In the genomic region with DNA sequence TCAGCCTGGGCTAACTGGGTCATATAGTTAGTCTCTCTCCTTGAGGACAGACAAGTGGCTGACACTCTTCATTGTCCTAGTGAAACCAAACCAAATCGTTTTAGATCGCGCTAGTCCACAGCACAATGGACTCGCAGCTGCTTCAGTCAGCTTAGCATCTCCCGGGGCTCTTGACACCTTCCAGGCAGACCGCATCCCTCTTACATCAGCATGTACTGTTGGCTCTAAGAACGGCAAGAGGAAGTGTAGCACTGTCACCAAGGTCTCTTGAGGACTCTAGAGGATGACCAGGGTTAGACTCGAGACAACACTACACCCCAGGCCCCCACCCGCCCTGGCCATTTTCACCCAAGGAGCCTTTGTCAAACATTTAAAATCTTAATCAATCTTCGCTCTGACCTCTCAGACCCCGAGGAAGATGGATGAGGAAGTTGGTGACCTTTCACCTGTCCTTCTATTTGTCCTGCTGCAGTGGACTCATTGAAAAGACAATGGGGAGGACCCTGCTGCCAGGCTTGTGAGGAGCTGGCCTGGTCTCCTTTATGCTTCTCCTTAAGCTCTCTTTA, we compare ENCODE assay signal across 12 mouse cellular contexts. TPM values are rescaled to one million over a fixed set of nuclear protein-coding genes. Genes with fewer than 3 reads are reported as not detected.
DNase-seq lines count a peak whose midpoint lies in the region; ATAC-seq and TF ChIP-seq lines count a peak whose summit lies in the region.
"Had no signal": no experiment of that assay in that cellular context is flagged by ENCODE, and none has a peak within 500 bp of the region (broad histone marks: within the 10 kb centered on the region; RNA-seq: fewer than 3 reads in every experiment).

No protein-coding gene starts in this region.

- H3K4me1 ChIP-seq in forebrain, embryonic 12.5 days = peaks cover 90% of the 10 kb centered on the region
- peaks cover 36% of the 10 kb centered on the region for H3K4me1 ChIP-seq in limb, embryonic 14.5 days (ENCODE audit: control insufficient read depth, insufficient read depth, low read length)
- peaks cover 58% of the 10 kb centered on the region for H3K4me1 ChIP-seq in neural tube, embryonic 15.5 days

- H3K4me3 ChIP-seq in forebrain, embryonic 12.5 days (replicated peaks) = peak overlapping the region; percentile 19
- H3K4me3 ChIP-seq in limb, embryonic 14.5 days (replicated peaks; ENCODE audit: low read length) = no peak overlapping the region
- H3K4me3 ChIP-seq in neural tube, embryonic 15.5 days (replicated peaks) = no peak overlapping the region

- ATAC-seq in forebrain, embryonic 12.5 days (ENCODE audit: low FRiP score) = 0 out of 2 replicates have a peak, but pooled peaks have one; percentile 5
- no peak for ATAC-seq in limb, embryonic 14.5 days (ENCODE audit: low FRiP score, low read depth)
- ATAC-seq in neural tube, embryonic 15.5 days (ENCODE audit: low FRiP score) = no peak
- ATAC-seq in inflammation-experienced regulatory T-cells, adult 6 months = no peak

- H3K4me2 ChIP-seq in forebrain, embryonic 12.5 days = peak overlapping the region; percentile 53
- H3K4me2 ChIP-seq in limb, embryonic 14.5 days (replicated peaks; ENCODE audit: low read depth, low read length, severe bottlenecking) = 0 out of 2 replicates have a peak overlapping the region, but pooled peaks have one; percentile 9
- H3K4me2 ChIP-seq in neural tube, embryonic 15.5 days = peak overlapping the region; percentile 53

- peaks cover 40% of the 10 kb centered on the region for H3K36me3 ChIP-seq in forebrain, embryonic 12.5 days (replicated peaks)
- peaks cover 47% of the 10 kb centered on the region for H3K36me3 ChIP-seq in limb, embryonic 14.5 days (ENCODE audit: control insufficient read depth, insufficient read depth, low read length)
- H3K36me3 ChIP-seq in neural tube, embryonic 15.5 days = no peaks in the 10 kb centered on the region
- H3K36me3 ChIP-seq: G1E had no signal

- 0 out of 2 replicates have a peak, but pooled peaks cover 5% of the 10 kb centered on the region for H3K27me3 ChIP-seq in forebrain, embryonic 12.5 days
- no peaks in the 10 kb centered on the region for H3K27me3 ChIP-seq in limb, embryonic 14.5 days (ENCODE audit: control insufficient read depth, insufficient read depth, low read length)
- H3K27me3 ChIP-seq in neural tube, embryonic 15.5 days (replicated peaks) = no peaks in the 10 kb centered on the region; the same call in 1 of the 2 replicates

- H3K9me3 ChIP-seq in forebrain, embryonic 12.5 days = no peaks in the 10 kb centered on the region
- no peaks in the 10 kb centered on the region for H3K9me3 ChIP-seq in limb, embryonic 14.5 days (ENCODE audit: control insufficient read depth, low read length)
- H3K9me3 ChIP-seq in neural tube, embryonic 15.5 days (replicated peaks) = no peaks in the 10 kb centered on the region

- 0 out of 2 replicates have a peak overlapping the region, but pooled peaks have one; percentile 36 for H3K27ac ChIP-seq in forebrain, embryonic 12.5 days
- H3K27ac ChIP-seq in limb, embryonic 14.5 days (replicated peaks; ENCODE audit: low read depth, low read length) = no peak overlapping the region
- no peak overlapping the region for H3K27ac ChIP-seq in neural tube, embryonic 15.5 days (replicated peaks)
- H3K27ac ChIP-seq: kidney, postnatal 0 days had no signal

- peak overlapping the region; percentile 22; the same call in 1 of the 2 replicates for H3K9ac ChIP-seq in forebrain, embryonic 12.5 days
- no peak overlapping the region for H3K9ac ChIP-seq in limb, embryonic 14.5 days (ENCODE audit: low read depth, low read length, severe bottlenecking)
- H3K9ac ChIP-seq in neural tube, embryonic 15.5 days (replicated peaks) = no peak overlapping the region

- 5% methylated on average over 11 of the region's 11 CpGs for WGBS in forebrain, embryonic 12.5 days
- WGBS in limb, embryonic 14.5 days = 48% methylated on average over 11 of the region's 11 CpGs
- WGBS in neural tube, embryonic 15.5 days = 17% methylated on average over 11 of the region's 11 CpGs

- TF ChIP-seq POLR2A in limb, embryonic 14.5 days (IDR thresholded peaks at IDR 0.05; ENCODE audit: borderline replicate concordance, extremely low read depth, insufficient read depth, insufficient read length) = no peak

- peak; percentile 88 for DNase-seq in embryo, embryonic 10.5 days (ENCODE audit: low spot score)
- DNase-seq in limb, embryonic 14.5 days (ENCODE audit: low spot score) = no peak
- no peak for DNase-seq in layer of hippocampus, adult 9-11 months
- no peak for DNase-seq in heart, adult 18-20 months
- DNase-seq: adrenal gland, postnatal 25 days; cerebellum, postnatal 14 days; thymus, postnatal 14 days had no signal

RNA-seq across cellular contexts. Expression of a gene that starts 12.3 kb away (rescaled TPM):
- 56.2 and 58.4 TPM in 2 replicates for polyA plus RNA-seq in forebrain, embryonic 12.5 days (2016; fragmentation: Nextera tagmentation; extraction: Ambion mirVana)
- polyA plus RNA-seq in limb, embryonic 14.5 days (2012; rRNA removed) = 34.5 and 45.8 TPM in 2 replicates
- polyA plus RNA-seq in limb, embryonic 14.5 days (2014; fragmentation: Nextera tagmentation; extraction: Ambion mirVana) = 53.5 and 63.0 TPM in 2 replicates
- 27.9 and 36.8 TPM in 2 replicates for polyA plus RNA-seq in neural tube, embryonic 15.5 days (2015; fragmentation: Nextera tagmentation; extraction: Ambion mirVana)
- polyA plus RNA-seq in inflammation-experienced regulatory T-cells, adult 6 months (2017; shearing (Covaris generic)) = under 1 TPM in 1 of 3 experiments, not detected in 2; 0.39 TPM
- total RNA-seq in heart, adult 18-20 months (2021) = 10 to 100 TPM; 45.0 to 48.9 TPM
- polyA plus RNA-seq: G1E had no signal

Comparison
In these comparisons a context has a peak if more than half of its experiments do, and no peak if none do; other contexts are left out.
1. RNA of a gene that starts 12.3 kb away (polyA plus RNA-seq): 56.2 to 58.4 TPM in forebrain, embryonic 12.5 days, 34.5 to 63.0 TPM in limb, embryonic 14.5 days and 27.9 to 36.8 TPM in neural tube, embryonic 15.5 days; 0.39 TPM in inflammation-experienced regulatory T-cells, adult 6 months; every median in the first group is over 10 times any median in the second.
2. Peak in every context shown above with its lines, with median percentiles within 50 percentile points of each other: H3K4me2 ChIP-seq.